Mouse (Mus musculus) fibroblast of lung, adult 2 months (primary cell): ENCODE measurements around the gene Tef.
A peak's percentile ranks its signal among the peaks of the same experiment; 100 is the strongest.

Source experiments
- DNase-seq: peaks from one replicate; pipeline ENCODE4 v3.0.0-alpha.2; 2011; ENCODE audit warnings: low read depth

Tef gene

DNA sequence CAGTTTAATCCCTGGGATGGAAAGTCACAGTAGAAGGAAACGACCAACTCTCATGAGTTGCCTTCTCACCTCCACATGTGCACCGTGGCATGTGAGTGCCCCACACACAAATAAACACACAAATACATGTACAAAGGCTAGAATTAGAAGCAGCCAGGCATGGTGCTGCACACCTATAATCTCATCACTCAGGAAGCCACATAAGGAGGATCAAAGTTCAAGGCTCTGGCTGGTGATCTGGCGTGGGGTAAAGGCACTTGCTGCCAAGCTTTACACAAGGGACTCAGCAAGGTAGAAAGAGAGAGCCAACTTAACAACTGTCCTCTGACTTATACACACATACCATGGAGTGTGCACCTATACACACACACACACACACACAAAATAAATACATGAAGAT, 1.8 kb upstream of the Tef start:
- DNase-seq = no peak

DNA sequence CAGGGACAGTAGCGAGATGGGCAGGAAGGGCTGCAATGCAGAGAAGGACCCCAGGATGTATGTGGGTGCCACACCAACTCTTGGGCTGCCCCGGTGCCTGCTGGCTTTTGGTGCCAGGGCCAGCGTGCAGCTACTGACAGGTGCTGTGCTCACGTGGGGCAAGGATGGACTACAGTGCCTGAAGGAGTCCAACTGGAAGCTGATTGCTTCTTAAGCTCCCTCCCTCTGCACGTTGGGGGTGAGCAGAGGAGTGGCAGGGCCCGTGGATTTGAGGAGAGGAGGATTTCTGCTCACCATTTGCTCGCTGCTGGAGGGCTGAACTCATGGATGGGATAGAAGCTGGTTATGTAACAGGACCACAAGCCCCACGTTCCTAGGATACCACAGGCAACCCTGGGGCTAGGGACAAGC, 725 bp downstream of the Tef start:
- no peak for DNase-seq

DNA sequence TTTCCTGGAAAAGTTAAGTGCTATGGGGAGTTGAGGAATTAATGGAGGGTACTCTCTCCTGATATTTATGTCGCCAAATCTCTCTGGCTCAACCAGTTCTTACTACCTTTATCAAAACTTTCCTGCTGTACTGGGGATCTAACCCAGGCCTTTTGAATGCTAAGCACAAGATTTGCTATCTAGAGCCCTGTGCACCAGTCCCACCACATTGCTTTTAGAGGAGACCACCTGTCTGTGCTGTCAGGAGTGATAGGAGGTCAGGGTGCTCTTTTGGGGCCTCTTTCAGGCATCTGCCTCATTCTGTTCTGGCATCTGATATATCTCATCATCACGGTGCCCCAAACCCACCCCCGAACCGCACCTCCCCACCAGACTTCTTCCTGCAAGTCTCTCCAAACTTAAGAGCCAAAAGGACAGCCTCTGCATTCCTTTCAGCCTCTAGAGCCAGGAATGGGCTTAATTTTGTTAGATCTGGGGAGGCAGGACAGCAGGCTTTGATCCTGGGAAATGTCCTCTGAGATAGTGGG, 1.3 kb downstream of the Tef start:
- DNase-seq = no peak

DNA sequence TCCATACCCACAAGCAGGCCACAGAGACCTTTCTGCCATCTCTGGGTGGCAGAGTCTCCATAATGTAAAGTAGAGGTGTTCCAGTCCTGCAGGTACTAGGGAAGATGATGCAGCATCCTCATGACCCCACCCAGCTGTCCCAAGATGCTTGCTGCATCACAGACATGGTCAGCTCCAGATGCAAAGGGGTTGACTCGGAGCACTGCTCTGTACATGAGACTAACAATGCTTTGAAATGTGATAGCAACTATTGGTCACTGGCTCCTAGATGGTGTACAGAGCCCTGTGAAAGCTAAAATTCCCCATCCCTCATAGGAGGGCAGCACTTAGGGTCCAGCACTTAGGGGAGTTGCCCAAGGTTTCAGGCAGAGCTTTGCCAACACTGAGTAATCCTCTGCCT, 2.0 kb downstream of the Tef start:
- DNase-seq = no peak

DNA sequence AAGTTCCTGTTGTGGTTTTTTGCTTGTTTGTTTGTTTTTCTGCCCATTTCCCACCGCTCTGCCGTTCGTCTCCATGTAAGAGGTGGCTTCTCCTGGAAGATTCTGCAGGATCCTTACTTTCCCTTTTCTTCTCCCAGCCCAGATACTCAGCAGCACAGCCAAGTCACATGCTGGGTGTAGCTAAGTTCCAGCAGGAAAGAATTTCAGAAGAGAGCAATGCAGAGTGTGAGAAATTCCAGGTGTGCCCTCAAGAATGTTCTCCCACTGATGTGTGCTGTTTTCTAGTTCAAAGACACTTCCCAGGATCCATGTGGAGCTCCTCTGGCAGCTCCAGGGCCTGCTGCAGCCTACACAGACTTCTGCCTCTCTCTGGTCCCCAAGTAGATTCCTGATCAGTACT, 2.7 kb downstream of the Tef start:
- no peak for DNase-seq

DNA sequence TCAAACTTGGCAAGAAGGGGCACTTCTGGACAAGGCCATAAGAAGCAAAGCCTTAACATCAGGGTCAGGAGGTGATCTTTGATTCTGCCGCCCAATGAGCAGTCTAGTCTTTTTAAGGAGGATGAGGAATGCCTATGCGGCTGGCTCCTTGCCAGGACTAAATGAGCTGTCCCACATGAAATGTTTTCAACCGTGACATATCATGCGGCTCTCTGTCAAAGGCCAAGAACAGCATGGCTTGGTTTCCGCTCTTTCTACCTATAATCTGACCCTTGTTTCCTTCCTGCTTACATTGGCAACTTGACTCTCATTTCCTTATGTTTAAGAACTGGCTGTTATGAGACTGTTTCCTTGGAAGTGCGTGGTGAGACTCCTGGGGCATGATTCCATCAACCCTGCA, 3.4 kb downstream of the Tef start:
- DNase-seq = no peak

DNA sequence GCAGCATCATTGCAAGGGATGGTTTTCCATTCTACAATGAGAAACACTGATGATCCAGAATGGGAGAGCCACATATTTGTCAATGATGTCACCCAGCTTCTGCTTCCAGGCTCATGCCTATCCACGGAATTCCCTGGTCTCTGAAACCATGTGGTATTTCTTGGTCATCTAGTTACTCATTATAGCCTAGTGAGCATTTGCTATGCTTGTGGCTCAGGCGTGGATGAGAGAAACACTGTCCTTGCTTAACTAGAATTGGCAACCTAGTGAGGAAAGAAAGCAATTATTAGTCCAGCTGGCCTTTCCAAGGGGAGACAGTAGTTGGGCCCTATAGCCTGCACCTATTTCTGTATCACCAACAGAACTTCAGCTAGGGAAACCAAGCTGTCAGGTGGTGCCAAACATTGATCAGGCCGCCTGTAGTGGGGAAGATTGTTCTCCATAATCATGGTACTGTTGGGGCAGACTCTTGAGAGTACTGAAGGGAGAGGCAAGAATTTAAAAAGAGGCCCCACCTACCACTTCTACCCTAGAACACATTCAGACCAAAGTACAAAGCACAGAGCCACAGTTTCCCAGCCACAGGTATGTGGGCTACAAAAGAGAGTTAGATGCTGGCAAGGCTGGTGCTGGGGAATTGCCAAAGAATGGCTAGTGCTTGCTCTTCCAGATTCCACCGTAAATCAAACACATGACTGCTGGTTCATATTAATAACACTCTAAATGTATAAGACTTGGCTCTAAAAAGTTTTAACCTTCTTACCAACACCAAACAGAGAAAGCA, 4.6 kb downstream of the Tef start:
- no peak for DNase-seq

DNA sequence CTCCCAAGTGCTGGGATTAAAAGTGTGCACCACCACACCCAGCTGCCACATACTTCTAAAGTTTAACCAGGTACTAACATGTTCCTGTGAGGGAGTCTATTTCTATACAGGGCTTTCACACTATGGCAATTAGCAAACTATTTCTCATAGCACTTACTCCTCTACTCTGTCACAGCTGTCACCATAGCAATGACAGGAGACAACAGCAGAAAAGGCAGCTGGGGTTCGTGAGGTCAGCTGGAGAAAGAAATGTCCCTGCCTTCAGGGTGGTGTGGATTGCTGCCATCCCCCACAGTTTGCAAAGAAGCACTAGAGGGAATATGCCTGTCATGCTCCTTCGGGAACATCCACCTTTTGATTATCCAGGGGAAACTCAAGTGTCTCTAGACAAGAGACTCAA, 6.6 kb downstream of the Tef start:
- no peak for DNase-seq

DNA sequence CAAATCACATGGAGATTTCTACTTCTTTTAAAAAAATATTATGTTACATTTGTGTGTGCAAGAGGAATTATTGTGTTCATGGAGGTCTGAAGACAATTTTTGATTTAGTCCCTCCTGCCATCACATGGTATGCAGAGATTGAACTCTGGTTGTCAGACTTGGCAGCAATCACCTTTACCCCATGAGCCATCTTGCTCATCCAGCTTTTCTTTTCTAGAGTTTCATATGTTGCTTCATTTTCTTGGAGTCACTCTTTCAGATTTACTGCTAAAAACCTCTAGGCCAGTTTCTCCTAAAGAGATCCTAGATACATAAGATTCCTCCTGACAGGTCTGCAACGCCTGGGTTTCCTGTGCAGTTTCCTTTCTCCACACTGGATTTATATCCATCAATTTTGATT, 7.3 kb downstream of the Tef start:
- no peak for DNase-seq

DNA sequence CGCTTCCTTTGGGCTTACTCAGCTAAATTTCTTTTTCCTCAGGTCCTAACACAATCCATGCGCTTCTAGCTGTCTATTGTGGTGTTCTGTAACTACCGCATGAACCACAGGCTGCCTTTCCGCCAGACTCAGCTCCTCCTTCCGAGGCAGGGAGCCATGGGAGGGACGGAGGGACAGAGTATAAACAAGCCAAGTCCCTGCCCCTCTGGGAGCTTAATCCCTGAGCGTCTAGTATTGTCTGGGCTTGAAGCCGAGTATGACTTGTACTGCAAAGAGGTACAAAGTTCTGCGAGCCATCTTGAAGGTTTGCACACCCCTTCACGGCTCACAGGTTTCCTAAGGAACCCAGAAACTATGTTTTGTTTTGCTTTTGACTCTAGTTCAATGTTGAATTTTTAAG, 7.9 kb downstream of the Tef start:
- DNase-seq = peak; percentile 99

DNA sequence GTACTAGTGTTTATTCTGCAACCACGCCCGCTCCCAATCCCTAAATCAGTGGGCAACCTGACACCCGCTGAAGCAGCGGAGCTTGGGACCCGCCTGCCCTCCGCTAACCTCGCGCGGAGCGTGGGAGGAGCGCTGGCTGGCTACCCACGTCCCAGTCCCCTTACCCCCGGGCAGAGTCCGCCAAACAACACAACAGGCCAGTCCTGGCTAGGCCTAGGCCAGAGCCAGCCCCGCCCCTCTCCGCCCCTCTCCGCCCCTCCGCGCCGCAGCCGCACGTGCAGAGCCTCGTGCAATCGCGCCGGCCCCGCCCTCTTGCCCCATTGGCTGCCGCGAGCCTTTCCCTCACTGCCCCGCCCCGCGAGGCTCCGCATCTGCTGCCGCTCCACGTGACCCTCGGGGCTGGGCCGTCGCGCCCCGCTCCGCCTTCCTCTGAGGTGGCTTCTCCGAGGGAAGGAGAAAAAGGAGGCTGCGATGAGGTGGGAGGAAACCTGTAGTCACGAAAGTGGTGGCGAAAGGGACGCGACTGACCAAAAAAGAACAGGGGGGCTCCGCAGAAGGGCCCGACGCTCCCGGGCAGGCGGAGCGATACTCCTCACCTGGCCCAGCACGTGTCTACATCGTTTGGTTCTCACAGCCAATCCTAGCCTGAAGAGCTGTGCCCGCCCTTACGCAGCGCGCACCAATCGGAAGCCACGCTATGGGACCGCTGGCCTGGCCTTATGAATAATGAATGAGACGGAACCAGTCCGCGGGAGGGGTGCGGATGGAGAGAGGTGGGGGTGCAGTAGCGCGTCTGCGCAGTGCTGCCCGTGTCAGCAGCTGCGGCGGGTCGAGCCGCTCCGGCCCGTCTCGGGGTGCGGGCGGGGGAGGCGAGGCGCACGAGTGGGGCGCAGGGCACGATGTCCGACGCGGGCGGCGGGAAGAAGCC, 8.7 kb downstream of the Tef start:
- peak; percentile 98 for DNase-seq

DNA sequence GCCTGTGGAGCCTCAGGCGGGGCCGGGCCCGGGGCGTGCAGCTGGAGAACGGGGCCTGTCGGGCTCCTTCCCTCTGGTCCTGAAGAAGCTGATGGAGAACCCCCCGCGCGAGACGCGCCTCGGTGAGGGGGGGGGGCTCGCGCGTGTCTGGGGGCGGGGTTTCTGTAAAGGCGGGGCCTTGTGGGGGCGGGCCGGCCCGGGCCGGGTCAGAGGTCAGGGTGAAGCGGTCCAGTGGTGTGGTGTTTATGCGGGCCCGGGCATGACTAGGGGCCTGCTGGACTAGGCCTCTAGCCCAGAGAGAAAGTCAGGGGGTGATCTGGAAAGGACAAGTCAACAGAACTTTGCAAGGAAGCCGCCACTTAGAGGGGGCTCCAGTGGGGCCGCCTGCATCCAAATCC, 9.4 kb downstream of the Tef start:
- no peak for DNase-seq

DNA sequence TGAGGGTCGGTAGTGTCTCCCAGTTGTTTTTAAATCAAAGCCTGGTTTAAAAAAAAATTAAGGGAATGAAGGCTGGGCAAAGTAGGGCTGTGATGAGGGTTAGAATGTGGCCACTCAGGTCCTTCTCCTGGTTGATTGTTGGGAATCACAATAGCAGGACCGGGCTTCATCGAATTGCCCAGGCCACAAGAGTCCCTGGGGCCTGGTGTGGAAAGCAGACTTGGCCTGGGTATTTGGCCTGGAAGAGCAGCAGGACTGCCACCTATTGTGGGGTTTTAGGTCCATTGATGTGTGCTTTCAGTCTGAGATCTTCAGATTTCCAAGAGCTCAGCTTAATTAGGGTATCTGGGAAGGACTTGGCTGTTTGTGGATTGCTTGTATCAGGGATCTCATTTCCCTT, 10.1 kb downstream of the Tef start:
- DNase-seq = no peak

DNA sequence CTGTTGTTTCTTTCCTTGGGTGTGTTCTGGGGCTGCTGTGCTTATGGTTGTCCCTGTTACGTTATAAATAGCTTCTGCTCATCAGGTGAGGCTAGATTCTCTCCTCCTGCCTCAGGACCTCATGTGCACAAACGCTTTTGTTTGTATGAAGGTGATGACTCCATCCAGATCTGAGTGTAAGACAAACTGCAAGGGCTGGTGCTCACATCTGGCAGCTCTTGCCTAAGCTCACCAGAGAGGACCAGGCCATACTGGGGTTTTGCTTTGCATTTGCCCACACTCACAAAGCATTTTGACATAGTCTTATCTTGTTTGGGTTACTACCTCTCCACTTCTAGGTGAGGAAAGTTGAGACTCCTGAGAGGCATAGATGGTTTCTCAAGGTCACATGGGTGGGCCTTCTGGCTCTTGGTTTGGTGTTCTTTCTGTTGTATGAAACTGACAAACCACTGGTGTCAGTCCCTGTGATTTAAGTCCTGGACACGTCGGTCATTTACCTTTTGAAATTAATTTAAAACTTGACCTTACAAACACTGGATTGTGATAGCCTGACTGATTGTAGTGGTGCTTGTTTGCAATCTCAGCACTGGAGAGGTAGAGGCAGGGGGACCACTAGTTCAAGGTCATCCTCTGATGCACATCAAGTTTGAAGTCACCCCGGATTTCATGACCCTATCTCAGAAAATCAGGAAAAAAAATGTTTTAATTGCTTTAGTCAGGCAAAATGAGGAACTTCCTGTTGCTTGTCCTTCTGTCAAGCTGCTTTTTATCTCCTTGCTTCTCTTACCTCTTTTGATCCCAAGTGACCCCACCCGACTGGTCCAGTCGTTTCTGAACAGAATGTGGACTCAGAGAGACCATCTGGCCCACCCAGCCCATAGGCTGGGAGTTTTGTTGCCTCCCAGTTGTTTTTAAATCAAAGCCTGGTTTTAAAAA, 10.7 kb downstream of the Tef start:
- DNase-seq = no peak

DNA sequence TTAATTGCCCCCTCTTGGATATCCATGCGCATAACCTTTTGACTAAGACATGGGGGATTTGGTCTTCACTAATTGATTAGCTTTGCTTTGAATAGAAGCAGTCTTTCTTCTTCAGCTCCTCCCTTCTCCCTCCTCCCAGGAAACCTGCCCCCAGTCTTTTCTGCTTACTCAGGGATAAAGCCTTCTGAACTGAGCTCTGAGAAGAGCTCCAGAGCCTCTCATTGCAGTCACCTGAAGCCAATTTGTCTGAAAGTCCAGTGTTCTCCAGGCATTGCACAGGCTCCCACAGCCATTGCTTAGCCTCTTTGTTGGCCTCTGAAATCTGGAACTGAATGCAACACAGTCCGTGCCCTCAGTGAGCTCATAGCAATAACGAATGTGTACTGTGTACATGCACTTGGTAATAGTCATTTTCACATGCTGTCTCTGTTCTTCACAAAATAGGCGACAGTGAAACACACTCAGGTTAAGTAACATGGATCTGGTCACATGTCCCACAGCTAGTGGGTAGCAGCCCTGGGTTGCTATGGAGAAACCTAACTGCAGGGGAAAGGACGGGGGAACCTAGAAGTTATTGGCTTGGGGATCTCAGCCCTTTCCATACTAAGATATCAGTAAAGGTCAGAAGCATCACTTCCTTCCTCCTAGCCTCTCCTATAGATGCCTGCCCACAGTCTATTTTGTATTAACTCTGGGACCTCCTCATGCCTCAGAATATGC, 11.9 kb downstream of the Tef start:
- no peak for DNase-seq

DNA sequence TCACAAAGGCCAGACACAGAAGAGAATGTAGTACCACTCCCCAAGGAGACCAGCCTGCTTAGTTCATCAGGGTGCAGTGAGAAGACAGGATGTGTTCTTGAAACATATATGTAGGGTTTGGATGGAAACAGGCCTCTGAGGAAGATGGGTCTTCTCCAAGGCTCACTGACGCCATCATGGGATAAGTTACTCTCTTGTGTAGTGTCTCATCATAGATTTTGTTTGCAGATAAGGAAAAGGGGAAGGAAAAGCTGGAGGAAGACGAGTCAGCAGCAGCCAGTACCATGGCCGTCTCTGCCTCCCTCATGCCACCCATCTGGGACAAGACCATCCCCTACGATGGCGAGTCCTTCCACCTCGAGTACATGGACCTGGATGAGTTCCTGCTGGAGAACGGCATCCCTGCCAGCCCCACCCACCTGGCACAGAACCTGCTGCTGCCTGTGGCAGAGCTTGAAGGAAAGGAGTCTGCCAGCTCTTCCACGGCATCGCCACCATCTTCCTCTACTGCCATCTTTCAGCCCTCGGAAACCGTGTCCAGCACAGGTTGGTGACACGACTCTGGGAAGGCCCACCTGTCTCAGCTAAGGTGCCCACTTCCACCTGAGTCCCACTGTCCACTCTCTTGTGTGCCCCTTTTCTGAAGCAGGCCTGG, 12.6 kb downstream of the Tef start:
- DNase-seq = no peak

DNA sequence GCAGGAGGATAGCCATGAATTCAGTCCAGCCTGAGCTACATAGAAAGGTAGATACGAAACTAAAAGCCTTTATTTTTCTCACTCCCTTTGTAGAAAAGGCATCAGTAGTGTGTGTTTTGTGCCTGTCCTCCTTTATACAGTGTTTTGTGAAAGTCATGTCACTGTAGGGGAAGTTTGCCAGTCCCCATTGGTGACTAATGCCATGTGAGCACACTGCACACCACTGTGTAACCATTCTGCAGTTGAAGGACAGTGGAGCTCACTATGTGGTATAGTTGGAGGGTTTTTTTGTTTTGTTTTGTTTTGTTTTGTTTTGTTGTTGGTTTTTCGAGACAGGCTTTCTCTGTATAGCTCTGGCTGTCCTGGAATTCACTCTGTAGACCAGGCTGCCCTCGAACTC, 16.2 kb downstream of the Tef start:
- no peak for DNase-seq

DNA sequence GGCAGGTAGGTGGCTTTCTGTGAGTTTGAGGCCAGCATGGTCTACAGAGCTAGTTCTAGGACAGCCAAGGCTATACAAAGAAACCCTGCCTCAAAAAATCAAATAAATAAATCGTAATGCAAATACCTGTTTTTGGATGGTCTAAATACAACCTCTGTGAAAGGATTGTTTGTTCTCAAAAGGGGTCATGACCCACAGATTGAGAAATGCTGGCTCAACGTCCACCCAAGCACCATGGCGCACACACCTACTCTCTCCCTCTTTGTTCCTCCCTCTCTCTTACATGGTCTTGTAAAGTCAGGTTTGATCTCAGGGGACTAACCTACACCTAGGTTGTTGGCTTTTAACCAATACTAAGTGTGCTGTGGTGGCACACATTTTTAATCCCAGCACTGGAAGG, 20.4 kb downstream of the Tef start:
- no peak for DNase-seq

DNA sequence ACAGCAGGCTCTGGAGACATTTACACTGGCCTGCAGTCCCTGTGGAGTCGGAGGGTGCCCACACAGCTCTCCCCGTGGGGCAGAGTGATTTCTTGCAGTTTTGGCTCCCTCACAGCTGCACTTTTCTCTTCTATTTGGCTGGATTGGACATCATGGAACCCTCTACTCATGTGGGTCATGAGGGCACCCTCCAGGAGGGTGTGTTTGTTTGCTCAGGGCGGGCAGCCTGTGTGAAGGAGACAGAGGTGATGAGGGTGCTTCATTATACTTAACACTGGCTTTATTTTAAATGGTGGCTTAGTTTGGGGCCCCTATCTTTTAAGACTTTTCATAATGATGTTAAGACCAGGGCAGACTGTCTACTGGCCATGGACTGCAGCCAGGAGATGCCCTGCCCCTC, 22.6 kb downstream of the Tef start:
- DNase-seq = no peak

DNA sequence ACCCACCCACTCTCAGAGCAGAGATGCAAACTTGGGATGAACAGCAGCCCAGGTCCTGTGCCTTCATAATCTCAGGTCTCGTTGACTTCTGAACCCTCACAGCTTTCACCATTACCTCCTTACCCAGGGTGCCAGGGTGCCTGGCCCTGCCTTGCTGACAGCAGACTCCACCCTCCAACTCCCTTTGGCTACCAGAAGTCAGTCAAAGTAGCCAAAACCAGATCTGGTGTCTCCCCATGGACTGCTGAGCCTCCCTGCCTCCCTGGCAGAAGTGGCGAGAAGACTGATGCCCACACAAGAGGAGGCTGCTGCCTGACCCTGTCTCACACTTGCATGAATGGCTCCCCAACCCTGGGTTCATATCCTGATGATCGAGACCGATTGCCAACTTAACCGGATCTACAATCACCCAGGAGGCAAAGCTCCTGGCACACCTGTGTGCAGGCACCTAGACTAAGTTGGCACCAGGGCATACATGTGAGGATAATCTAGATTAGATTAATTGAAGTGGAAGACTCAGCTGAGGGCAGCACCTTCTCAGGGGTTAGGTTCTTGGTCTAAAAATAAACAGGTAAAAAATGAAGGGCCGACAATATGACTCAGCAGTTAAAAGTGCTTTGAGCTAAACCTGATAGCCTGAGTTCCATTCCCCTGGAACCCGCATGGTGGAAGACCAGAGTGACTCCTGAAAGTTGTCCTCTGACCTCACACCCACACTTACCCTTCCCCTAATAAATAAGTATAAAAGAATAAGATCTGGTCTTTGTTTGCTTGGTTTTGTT, 26.4 kb downstream of the Tef start:
- no peak for DNase-seq
